20 mouse cellular contexts compared by ENCODE assay signal in genomic region chr9:32088106-32088776, GRCm38 (mm10). TPM values are rescaled to one million over a fixed set of nuclear protein-coding genes. Genes with fewer than 3 reads are reported as not detected.
DNase-seq lines count a peak whose midpoint lies in the region; ATAC-seq and TF ChIP-seq lines count a peak whose summit lies in the region.
"Had no signal": no experiment of that assay in that cellular context is flagged by ENCODE, and none has a peak within 500 bp of the region (broad histone marks: within the 10 kb centered on the region; RNA-seq: fewer than 3 reads in every experiment).

No protein-coding gene starts in this region.

- peaks cover 26% of the 10 kb centered on the region for H3K4me1 ChIP-seq in heart, embryonic 12.5 days (replicated peaks)
- peaks cover 7% of the 10 kb centered on the region for H3K4me1 ChIP-seq in stomach, embryonic 16.5 days (ENCODE audit: control insufficient read depth, insufficient read depth, low read length)
- 0 out of 2 replicates have a peak, but pooled peaks cover 3% of the 10 kb centered on the region for H3K4me1 ChIP-seq in stomach, postnatal 0 days (replicated peaks; ENCODE audit: control insufficient read depth, insufficient read depth)
- H3K4me1 ChIP-seq in kidney, embryonic 16.5 days (ENCODE audit: insufficient read depth, low read length): peaks cover 11% of the 10 kb centered on the region
- H3K4me1 ChIP-seq in hindbrain, postnatal 0 days (ENCODE audit: insufficient read depth, low read length): no peaks in the 10 kb centered on the region
- H3K4me1 ChIP-seq: limb, embryonic 12.5 days had no signal

- no peak overlapping the region for H3K9ac ChIP-seq in heart, embryonic 12.5 days
- no peak overlapping the region for H3K9ac ChIP-seq in stomach, embryonic 16.5 days (ENCODE audit: low read length)
- H3K9ac ChIP-seq in stomach, postnatal 0 days (ENCODE audit: low read length): no peak overlapping the region
- H3K9ac ChIP-seq in kidney, embryonic 16.5 days (replicated peaks; ENCODE audit: low read length): no peak overlapping the region
- H3K9ac ChIP-seq in hindbrain, postnatal 0 days (replicated peaks; ENCODE audit: low read length): no peak overlapping the region
- H3K9ac ChIP-seq: forebrain, embryonic 13.5 days; hindbrain, embryonic 15.5 days; limb, embryonic 12.5 days; liver, embryonic 14.5 days; lung, embryonic 15.5 days had no signal

- no peak for ATAC-seq in heart, embryonic 12.5 days (ENCODE audit: insufficient number of reproducible peaks, low FRiP score)
- no peak for ATAC-seq in stomach, embryonic 16.5 days (ENCODE audit: insufficient read depth, low FRiP score)
- no peak for ATAC-seq in stomach, postnatal 0 days (ENCODE audit: low FRiP score, low TSS enrichment)
- ATAC-seq in kidney, embryonic 16.5 days (ENCODE audit: low FRiP score, low TSS enrichment): no peak
- ATAC-seq in hindbrain, postnatal 0 days: no peak
- ATAC-seq: forebrain, embryonic 13.5 days; intestine, postnatal 0 days had no signal

- peak overlapping the region; percentile 49; the same call in 1 of the 2 replicates for H3K27ac ChIP-seq in heart, embryonic 12.5 days (ENCODE audit: poor library complexity, severe bottlenecking)
- peak overlapping the region; percentile 8; the same call in 1 of the 2 replicates for H3K27ac ChIP-seq in stomach, embryonic 16.5 days (ENCODE audit: low read length)
- H3K27ac ChIP-seq in stomach, postnatal 0 days (replicated peaks): no peak overlapping the region
- H3K27ac ChIP-seq in kidney, embryonic 16.5 days (ENCODE audit: low read length): 0 out of 2 replicates have a peak overlapping the region, but pooled peaks have one; percentile 4
- no peak overlapping the region for H3K27ac ChIP-seq in hindbrain, postnatal 0 days
- H3K27ac ChIP-seq: forebrain, embryonic 13.5 days; hindbrain, embryonic 15.5 days; limb, embryonic 12.5 days; liver, embryonic 14.5 days; lung, embryonic 15.5 days had no signal

- H3K27me3 ChIP-seq in heart, embryonic 12.5 days (replicated peaks): no peaks in the 10 kb centered on the region
- no peaks in the 10 kb centered on the region for H3K27me3 ChIP-seq in stomach, embryonic 16.5 days (ENCODE audit: control insufficient read depth, insufficient read depth, low read length)
- H3K27me3 ChIP-seq in stomach, postnatal 0 days (ENCODE audit: control insufficient read depth, insufficient read depth, low read length): no peaks in the 10 kb centered on the region
- no peaks in the 10 kb centered on the region for H3K27me3 ChIP-seq in kidney, embryonic 16.5 days (ENCODE audit: insufficient read depth, low read length)
- H3K27me3 ChIP-seq in hindbrain, postnatal 0 days (ENCODE audit: insufficient read depth, low read length): no peaks in the 10 kb centered on the region
- H3K27me3 ChIP-seq: CH12.LX; forebrain, embryonic 13.5 days; hindbrain, embryonic 15.5 days; limb, embryonic 12.5 days; lung, embryonic 15.5 days had no signal

- H3K4me2 ChIP-seq in heart, embryonic 12.5 days: 0 out of 2 replicates have a peak overlapping the region, but pooled peaks have one; percentile 13
- H3K4me2 ChIP-seq in stomach, embryonic 16.5 days (ENCODE audit: low read depth, low read length): no peak overlapping the region
- H3K4me2 ChIP-seq in stomach, postnatal 0 days (replicated peaks; ENCODE audit: low read depth): no peak overlapping the region
- no peak overlapping the region for H3K4me2 ChIP-seq in kidney, embryonic 16.5 days (replicated peaks; ENCODE audit: low read depth, low read length)
- no peak overlapping the region for H3K4me2 ChIP-seq in hindbrain, postnatal 0 days (ENCODE audit: low read depth, low read length)
- H3K4me2 ChIP-seq: forebrain, embryonic 13.5 days; hindbrain, embryonic 15.5 days; limb, embryonic 12.5 days; lung, embryonic 15.5 days; midbrain, embryonic 11.5 days had no signal

- no peak overlapping the region for H3K4me3 ChIP-seq in heart, embryonic 12.5 days
- H3K4me3 ChIP-seq in stomach, embryonic 16.5 days (replicated peaks; ENCODE audit: low read length): no peak overlapping the region
- H3K4me3 ChIP-seq in stomach, postnatal 0 days (ENCODE audit: low read depth, low read length): no peak overlapping the region
- no peak overlapping the region for H3K4me3 ChIP-seq in kidney, embryonic 16.5 days (ENCODE audit: low read length)
- no peak overlapping the region for H3K4me3 ChIP-seq in hindbrain, postnatal 0 days (ENCODE audit: low read length)
- H3K4me3 ChIP-seq: forebrain, embryonic 13.5 days; hindbrain, embryonic 15.5 days; limb, embryonic 12.5 days; lung, embryonic 15.5 days had no signal

- TF ChIP-seq CTCF in stomach, postnatal 0 days (IDR thresholded peaks at IDR 0.05; ENCODE audit: low read depth): no peak
- no peak for TF ChIP-seq CTCF in hindbrain, postnatal 0 days (IDR thresholded peaks at IDR 0.05; ENCODE audit: low read depth)

- WGBS in heart, embryonic 12.5 days: 47% methylated on average over 4 of the region's 4 CpGs
- 52% methylated on average over 4 of the region's 4 CpGs for WGBS in stomach, embryonic 16.5 days
- 60% methylated on average over 4 of the region's 4 CpGs for WGBS in stomach, postnatal 0 days
- WGBS in kidney, embryonic 16.5 days: 58% methylated on average over 4 of the region's 4 CpGs
- WGBS in hindbrain, postnatal 0 days: 69% methylated on average over 4 of the region's 4 CpGs

- no peak for TF ChIP-seq EP300 in stomach, postnatal 0 days (optimal IDR thresholded peaks at IDR 0.05)

- H3K36me3 ChIP-seq in heart, embryonic 12.5 days: no peaks in the 10 kb centered on the region
- no peaks in the 10 kb centered on the region for H3K36me3 ChIP-seq in stomach, embryonic 16.5 days (ENCODE audit: control insufficient read depth, insufficient read depth, low read length)
- H3K36me3 ChIP-seq in stomach, postnatal 0 days (ENCODE audit: control insufficient read depth, insufficient read depth, low read length): no peaks in the 10 kb centered on the region
- H3K36me3 ChIP-seq in kidney, embryonic 16.5 days (ENCODE audit: insufficient read depth, low read length): no peaks in the 10 kb centered on the region
- H3K36me3 ChIP-seq in hindbrain, postnatal 0 days (ENCODE audit: insufficient read depth, low read length): no peaks in the 10 kb centered on the region
- H3K36me3 ChIP-seq: hindbrain, embryonic 15.5 days; limb, embryonic 12.5 days; lung, embryonic 15.5 days had no signal

- H3K9me3 ChIP-seq in heart, embryonic 12.5 days (replicated peaks): no peaks in the 10 kb centered on the region
- no peaks in the 10 kb centered on the region for H3K9me3 ChIP-seq in stomach, embryonic 16.5 days (replicated peaks; ENCODE audit: control insufficient read depth, low read length)
- H3K9me3 ChIP-seq in stomach, postnatal 0 days (ENCODE audit: control insufficient read depth, low read length): no peaks in the 10 kb centered on the region
- no peaks in the 10 kb centered on the region for H3K9me3 ChIP-seq in kidney, embryonic 16.5 days (ENCODE audit: low read length)
- H3K9me3 ChIP-seq in hindbrain, postnatal 0 days (ENCODE audit: low read length): no peaks in the 10 kb centered on the region
- H3K9me3 ChIP-seq: forebrain, embryonic 13.5 days; hindbrain, embryonic 15.5 days; limb, embryonic 12.5 days; lung, embryonic 15.5 days had no signal

- no peak for DNase-seq in heart, postnatal 4 days
- DNase-seq in stomach, postnatal 0 days (ENCODE audit: low spot score): no peak
- no peak for DNase-seq in hindbrain, postnatal 0 days (ENCODE audit: low spot score)
- DNase-seq in neural tube, embryonic 10.5 days (ENCODE audit: extremely low spot score, low spot score): no peak
- DNase-seq: cerebellum, adult 9-10 months; gastrocnemius, postnatal 36 days; heart, postnatal 14 days; lung, postnatal 4 days; thymus, postnatal 25 days had no signal

RNA-seq across cellular contexts. Expression of gene Arhgap32, which starts 27.7 kb away (rescaled TPM):
- 2.9 and 3.5 TPM in 2 replicates for polyA plus RNA-seq in heart, embryonic 12.5 days (2016; fragmentation: Nextera tagmentation; extraction: Ambion mirVana)
- 10 to 100 TPM; 41.0 to 43.9 TPM for total RNA-seq in heart, postnatal 4 days (2021)
- polyA plus RNA-seq in stomach, embryonic 16.5 days (2015; fragmentation: Nextera tagmentation; extraction: Ambion mirVana): 16.4 and 16.6 TPM in 2 replicates
- polyA plus RNA-seq in stomach, postnatal 0 days (2015; fragmentation: Nextera tagmentation; extraction: Ambion mirVana): 8.8 and 11.4 TPM in 2 replicates
- 9.6 and 10.7 TPM in 2 replicates for polyA plus RNA-seq in kidney, embryonic 16.5 days (2015; fragmentation: Nextera tagmentation; extraction: Ambion mirVana)
- 41.2 and 66.7 TPM in 2 replicates for total RNA-seq in hindbrain, postnatal 0 days (2014; rRNA removed)
- polyA plus RNA-seq in hindbrain, postnatal 0 days (2015; fragmentation: Nextera tagmentation; extraction: Ambion mirVana): 7.3 and 8.2 TPM in 2 replicates

Comparison
In these comparisons a context has a peak if more than half of its experiments do, and no peak if none do; other contexts are left out.
1. H3K27ac ChIP-seq: peak in heart, embryonic 12.5 days (single experiment), stomach, embryonic 16.5 days (single experiment) and kidney, embryonic 16.5 days (single experiment); none in stomach, postnatal 0 days (single experiment) and hindbrain, postnatal 0 days (single experiment).